Mouse (Mus musculus): ENCODE measurements around the gene Icam4. TPM values are rescaled to one million over a fixed set of nuclear protein-coding genes. Genes with fewer than 3 reads are reported as not detected.
A peak's percentile ranks its signal among the peaks of the same experiment; 100 is the strongest.

The Icam4 gene
- total and polyA plus RNA-seq, 3 experiments, result 0.96 to 2.9 (median 1.1) TPM

DNA sequence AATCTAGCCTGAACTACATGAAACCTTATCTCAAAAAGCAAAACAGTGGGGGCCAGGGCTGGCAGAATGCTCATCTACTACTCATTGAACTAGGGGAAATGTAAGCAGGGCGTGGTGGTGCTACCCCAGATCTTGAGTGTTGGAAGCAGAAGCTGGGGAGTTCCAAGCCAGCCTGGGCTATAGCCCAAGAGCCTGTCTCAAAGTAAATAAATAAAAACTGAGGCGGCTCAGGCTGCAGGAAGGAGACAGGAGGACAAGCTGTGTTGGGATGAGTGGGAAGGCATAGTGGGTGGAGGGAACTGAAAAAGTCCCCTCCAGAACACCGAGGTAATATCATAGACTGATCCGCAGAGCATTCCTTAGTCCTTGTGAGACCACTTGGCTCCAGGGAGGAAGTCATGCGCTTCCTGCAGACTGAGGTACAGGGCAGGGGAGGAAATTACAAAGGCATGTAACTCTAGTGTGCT, 17.3 kb upstream of the Icam4 start:
- H3K79me2 ChIP-seq (replicated peaks; ENCODE audit: control insufficient read depth, extremely low read depth, insufficient read depth, poor library complexity, severe bottlenecking), result peaks cover 10% of the 10 kb centered on the region
- in situ Hi-C loops (cut with MboI; ENCODE audit: low pct_ligation_motif_present, low pct_unique_long_range_greater_than_20kb, low sequenced_read_pairs), result loop anchor here (10.0 kb wide), 1 partner anchor 133 kb away; the partner anchor contains the start of gene Cdc37
- DNase-seq (ENCODE audit: extremely low read depth), result no peak
- H3K4me2 ChIP-seq (ENCODE audit: insufficient read depth, low read depth, poor library complexity, severe bottlenecking), result no peak overlapping the region
- peaks cover 7 to 15% of the 10 kb centered on the region in 2 experiments; a peak in 3 of 4 replicates for H3K4me1 ChIP-seq (ENCODE audit: control insufficient read depth in 1 of 2, insufficient read depth in 2 of 2)
- no peak overlapping the region for H3K9ac ChIP-seq (ENCODE audit: insufficient read depth, low read depth)
- H3K27ac ChIP-seq (ENCODE audit: insufficient read depth, low read depth), result no peak overlapping the region
- H3K9me3 ChIP-seq (replicated peaks; ENCODE audit: low read length), result no peaks in the 10 kb centered on the region
- dilution Hi-C loops (cut with MboI; ENCODE audit: extremely low pct_ligation_motif_present, extremely low pct_unique_long_range_greater_than_20kb, low sequenced_read_pairs), result no loop called here
- no peak overlapping the region for H3K4me3 ChIP-seq (replicated peaks in 1 of 3; ENCODE audit: low read depth in 2 of 3, low read length in 2 of 3, poor library complexity in 1 of 3)
- H3K27me3 ChIP-seq (replicated peaks), result no peaks in the 10 kb centered on the region
- no peak for TF ChIP-seq CHD2 (IDR thresholded peaks at IDR 0.05; ENCODE audit: low read length)
- no peak for TF ChIP-seq CHD1 (IDR thresholded peaks at IDR 0.05; ENCODE audit: low read depth, low read length)
- TF ChIP-seq SIN3A (IDR thresholded peaks at IDR 0.05; ENCODE audit: low read length), result no peak
- H3K36me3 ChIP-seq (replicated peaks in 1 of 2; ENCODE audit: control insufficient read depth in 1 of 2, insufficient read depth in 1 of 2, low read length in 1 of 2), result peaks cover 21 to 25% of the 10 kb centered on the region in 2 experiments

DNA sequence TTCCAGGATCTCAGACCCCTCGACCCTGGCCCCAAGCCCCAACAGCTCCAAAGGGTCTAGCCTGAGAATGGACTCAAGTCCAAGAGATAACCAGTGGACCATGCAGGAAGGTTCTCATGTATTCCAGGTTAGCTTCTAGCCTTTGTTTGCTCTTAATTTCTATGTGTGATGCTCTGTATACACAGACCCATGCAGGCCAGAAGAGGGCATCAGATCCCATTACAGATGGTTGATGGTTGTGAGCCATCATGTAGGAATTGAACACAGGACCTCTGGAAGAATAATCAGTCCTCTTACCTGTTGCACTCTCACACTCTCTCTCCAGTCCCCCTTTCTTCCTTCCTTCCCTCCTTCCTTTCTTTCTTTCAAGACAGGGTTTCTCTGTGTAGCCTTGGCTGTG, 16.8 kb upstream of the Icam4 start:
- H3K27ac ChIP-seq (ENCODE audit: insufficient read depth, low read depth), result no peak overlapping the region
- no peak overlapping the region for H3K4me2 ChIP-seq (ENCODE audit: insufficient read depth, low read depth, poor library complexity, severe bottlenecking)
- H3K36me3 ChIP-seq (replicated peaks in 1 of 2; ENCODE audit: control insufficient read depth in 1 of 2, insufficient read depth in 1 of 2, low read length in 1 of 2), result peaks cover 16 to 23% of the 10 kb centered on the region in 2 experiments
- H3K4me1 ChIP-seq (ENCODE audit: control insufficient read depth in 1 of 2, insufficient read depth in 2 of 2), result peaks cover 7 to 15% of the 10 kb centered on the region in 2 experiments; a peak in 3 of 4 replicates
- H3K79me2 ChIP-seq (replicated peaks; ENCODE audit: control insufficient read depth, extremely low read depth, insufficient read depth, poor library complexity, severe bottlenecking), result peaks cover 15% of the 10 kb centered on the region
- no peaks in the 10 kb centered on the region for H3K9me3 ChIP-seq (replicated peaks; ENCODE audit: low read length)
- no peak for DNase-seq (ENCODE audit: extremely low read depth)
- no peak overlapping the region for H3K9ac ChIP-seq (ENCODE audit: insufficient read depth, low read depth)
- dilution Hi-C loops (cut with MboI; ENCODE audit: extremely low pct_ligation_motif_present, extremely low pct_unique_long_range_greater_than_20kb, low sequenced_read_pairs) (no loop called here), in situ Hi-C loops (cut with MboI; ENCODE audit: low pct_ligation_motif_present, low pct_unique_long_range_greater_than_20kb, low sequenced_read_pairs) (loop anchor here (10.0 kb wide), 1 partner anchor 132 kb away; the partner anchor contains the start of gene Cdc37)
- no peaks in the 10 kb centered on the region for H3K27me3 ChIP-seq (replicated peaks)
- no peak overlapping the region for H3K4me3 ChIP-seq (replicated peaks in 1 of 3; ENCODE audit: low read depth in 2 of 3, low read length in 2 of 3, poor library complexity in 1 of 3)
- TF ChIP-seq RAD21 (IDR thresholded peaks at IDR 0.05; ENCODE audit: low read depth, low read length) (peak; percentile 14), MAX (IDR thresholded peaks at IDR 0.05; ENCODE audit: low read length) (no peak), PAX5 (IDR thresholded peaks at IDR 0.05; ENCODE audit: low read length) (no peak), CTCF (conservative IDR thresholded peaks at IDR 0.05 in 1 of 2, IDR thresholded peaks at IDR 0.05 in 1 of 2; ENCODE audit: low read depth in 2 of 2, low read length in 2 of 2) (peak in 1 of 2 experiments; percentile 35; a peak in 2 of 4 replicates)

DNA sequence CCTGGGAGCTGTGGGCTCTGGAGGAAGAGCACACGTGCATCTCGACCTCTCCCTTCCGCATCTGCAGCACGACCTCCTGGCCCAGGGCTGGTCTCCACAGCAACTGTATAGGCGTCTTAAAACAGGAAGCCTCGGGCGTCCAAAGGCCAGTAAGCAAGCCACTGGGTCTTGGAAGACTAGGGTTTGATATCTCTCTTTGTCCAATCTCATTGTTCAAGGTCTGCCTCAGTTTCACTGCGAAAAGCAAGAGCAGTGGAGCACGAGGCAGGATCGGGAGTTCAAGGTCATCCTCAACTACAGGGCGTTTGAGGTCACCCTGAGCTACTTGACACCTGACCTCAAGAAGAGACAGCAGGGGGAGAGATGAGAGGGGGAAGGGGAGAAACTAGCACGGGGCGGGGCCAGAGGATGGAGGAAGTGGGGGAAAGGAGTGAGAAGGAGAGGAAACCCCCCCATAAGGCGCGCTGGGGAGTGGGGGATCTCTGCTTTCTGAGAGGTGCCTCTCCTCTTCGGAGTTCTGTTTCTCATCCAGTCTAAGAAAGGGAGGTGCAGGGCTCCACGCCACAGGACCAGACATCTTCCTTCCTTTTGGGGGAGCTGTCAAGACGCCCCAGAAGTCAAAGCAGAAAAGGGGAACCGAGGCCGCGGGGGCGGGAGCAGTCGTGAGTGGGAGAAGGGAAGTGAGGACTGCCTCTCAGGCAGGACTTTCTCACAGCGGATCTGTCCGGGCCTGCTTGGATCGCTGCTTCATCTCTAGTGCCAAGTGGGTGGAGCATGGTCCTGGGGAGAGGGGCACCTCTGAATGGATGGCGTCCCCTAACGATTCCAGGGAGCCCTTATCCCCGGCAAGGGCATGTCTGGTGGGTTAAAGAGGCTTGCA, 14.2 kb upstream of the Icam4 start:
- H3K4me3 ChIP-seq (replicated peaks in 1 of 3; ENCODE audit: low read depth in 2 of 3, low read length in 2 of 3, poor library complexity in 1 of 3), result peak overlapping the region; percentile 51 to 69 (median 60)
- H3K27ac ChIP-seq (ENCODE audit: insufficient read depth, low read depth), result peak overlapping the region; percentile 77
- H3K4me2 ChIP-seq (ENCODE audit: insufficient read depth, low read depth, poor library complexity, severe bottlenecking), result peak overlapping the region; percentile 54
- H3K9me3 ChIP-seq (replicated peaks; ENCODE audit: low read length), result no peaks in the 10 kb centered on the region
- H3K36me3 ChIP-seq (replicated peaks in 1 of 2; ENCODE audit: control insufficient read depth in 1 of 2, insufficient read depth in 1 of 2, low read length in 1 of 2), result peaks cover 15 to 27% of the 10 kb centered on the region in 2 experiments
- peaks cover 17 to 33% of the 10 kb centered on the region in 2 experiments for H3K4me1 ChIP-seq (ENCODE audit: control insufficient read depth in 1 of 2, insufficient read depth in 2 of 2)
- in situ Hi-C loops (cut with MboI; ENCODE audit: low pct_ligation_motif_present, low pct_unique_long_range_greater_than_20kb, low sequenced_read_pairs), result loop anchor here (10.0 kb wide), 1 partner anchor 130 kb away; the partner anchor contains the start of gene Cdc37
- H3K9ac ChIP-seq (ENCODE audit: insufficient read depth, low read depth), result peak overlapping the region; percentile 32
- peaks cover 38% of the 10 kb centered on the region for H3K79me2 ChIP-seq (replicated peaks; ENCODE audit: control insufficient read depth, extremely low read depth, insufficient read depth, poor library complexity, severe bottlenecking)
- no peaks in the 10 kb centered on the region for H3K27me3 ChIP-seq (replicated peaks)
- peak; percentile 75 for DNase-seq (ENCODE audit: extremely low read depth)
- dilution Hi-C loops (cut with MboI; ENCODE audit: extremely low pct_ligation_motif_present, extremely low pct_unique_long_range_greater_than_20kb, low sequenced_read_pairs), result no loop called here
- TF ChIP-seq ZKSCAN1 (IDR thresholded peaks at IDR 0.05; ENCODE audit: borderline replicate concordance, low read depth, low read length), result no peak
- TF ChIP-seq POLR2A (IDR thresholded peaks at IDR 0.05; ENCODE audit: low read depth, low read length), result no peak; the same call in 1 of the 2 replicates
- TF ChIP-seq MEF2A (IDR thresholded peaks at IDR 0.05; ENCODE audit: borderline replicate concordance, low read depth, low read length), result no peak
- TF ChIP-seq KAT2A (IDR thresholded peaks at IDR 0.05; ENCODE audit: insufficient replicate concordance, low read length), result no peak
- TF ChIP-seq GABPA (IDR thresholded peaks at IDR 0.05; ENCODE audit: insufficient replicate concordance, low read depth, low read length), result no peak
- TF ChIP-seq PAX5 (IDR thresholded peaks at IDR 0.05; ENCODE audit: low read length), result no peak
- no peak for TF ChIP-seq ZNF384 (IDR thresholded peaks at IDR 0.05; ENCODE audit: low read depth, low read length)
- no peak; the same call in 1 of the 2 replicates for TF ChIP-seq RCOR1 (conservative IDR thresholded peaks at IDR 0.05; ENCODE audit: low read depth, low read length)
- peak; percentile 38 for TF ChIP-seq NELFE (IDR thresholded peaks at IDR 0.05; ENCODE audit: low read depth, low read length)
- no peak for TF ChIP-seq JUND (conservative IDR thresholded peaks at IDR 0.05; ENCODE audit: low read depth, low read length)
- TF ChIP-seq CHD2 (IDR thresholded peaks at IDR 0.05; ENCODE audit: low read length), result peak; percentile 78
- peak; percentile 48; the same call in 1 of the 2 replicates for TF ChIP-seq MYC (IDR thresholded peaks at IDR 0.05; ENCODE audit: low read depth, low read length)
- TF ChIP-seq E2F4 (IDR thresholded peaks at IDR 0.05; ENCODE audit: insufficient replicate concordance, low read depth, low read length), result no peak
- no peak for TF ChIP-seq MAFK (IDR thresholded peaks at IDR 0.05; ENCODE audit: insufficient replicate concordance, low read length)
- no peak for TF ChIP-seq UBTF (IDR thresholded peaks at IDR 0.05; ENCODE audit: low read depth, low read length)
- TF ChIP-seq MAZ (IDR thresholded peaks at IDR 0.05; ENCODE audit: low read depth, low read length), result peak; percentile 65; the same call in 1 of the 2 replicates
- no peak; the same call in 1 of the 2 replicates for TF ChIP-seq USF1 (IDR thresholded peaks at IDR 0.05; ENCODE audit: low read depth, low read length)
- 0 out of 2 replicates have a peak, but pooled peaks have one; percentile 22 for TF ChIP-seq TCF12 (IDR thresholded peaks at IDR 0.05; ENCODE audit: low read depth, low read length)

All from CH12.LX (cell line).